Mouse (Mus musculus) MEL (cell line): ENCODE measurements around the gene Lgals8. TPM values are rescaled to one million over a fixed set of nuclear protein-coding genes. Genes with fewer than 3 reads are reported as not detected.

Experiments
- DNase-seq: peaks from one replicate; pipeline ENCODE4 v3.0.0; 2011; ENCODE audit warnings: low read depth, low spot score
- H3K27ac ChIP-seq: 2 replicates; pipeline ENCODE4 v1.5.1; 2012; ENCODE audit warnings: low read depth, mild to moderate bottlenecking, control low read depth, low read length, moderate library complexity; ENCODE audit not compliant: control insufficient read depth
- H3K27me3 ChIP-seq, 2 experiments: fragments of 150-350 bp in 1 of 2; sonication (generic) in 1 of 2; 2 replicates each; pipeline ENCODE4 v1.6.1; 2012; ENCODE audit warnings: low read length in 2 of 2, mild to moderate bottlenecking in 2 of 2, improper control_type of control experiment in 1 of 2, moderate library complexity in 1 of 2; ENCODE audit not compliant: insufficient read depth in 2 of 2, control insufficient read depth in 1 of 2
- H3K36me3 ChIP-seq, 2 experiments: 2 replicates each; pipeline ENCODE4 v1.6.1; 2012 to 2014; ENCODE audit warnings: low read length in 2 of 2, improper control_type of control experiment in 1 of 2, inconsistent platforms in 1 of 2, mild to moderate bottlenecking in 1 of 2; ENCODE audit not compliant: insufficient read depth in 2 of 2, control insufficient read depth in 1 of 2
- H3K4me1 ChIP-seq, 2 experiments: fragments of 150-350 bp in 1 of 2; sonication (generic) in 1 of 2; 2 replicates each; pipeline ENCODE4 v1.6.1; 2012; ENCODE audit warnings: low read length in 2 of 2, improper control_type of control experiment in 1 of 2, mild to moderate bottlenecking in 1 of 2; ENCODE audit not compliant: insufficient read depth in 2 of 2, control insufficient read depth in 1 of 2
- H3K4me3 ChIP-seq, 2 experiments: fragments of 150-350 bp in 1 of 2; sonication (generic) in 1 of 2; 2 replicates each; pipeline ENCODE4 v1.5.1; 2012; ENCODE audit warnings: low read depth in 2 of 2, low read length in 2 of 2, mild to moderate bottlenecking in 2 of 2, moderate library complexity in 2 of 2, control low read depth in 1 of 2, improper control_type of control experiment in 1 of 2; ENCODE audit not compliant: control insufficient read depth in 1 of 2, insufficient read depth in 1 of 2
- H3K79me2 ChIP-seq: 2 replicates; pipeline ENCODE4 v1.6.1; 2012; ENCODE audit warnings: mild to moderate bottlenecking, low read length, moderate library complexity; ENCODE audit not compliant: control insufficient read depth, poor library complexity, insufficient read depth
- H3K9ac ChIP-seq: 2 replicates; pipeline ENCODE4 v1.6.1; 2012; ENCODE audit warnings: low read depth, mild to moderate bottlenecking, control low read depth, low read length, moderate library complexity; ENCODE audit not compliant: control insufficient read depth, poor library complexity, severe bottlenecking
- H3K9me3 ChIP-seq: fragments of 150-350 bp; sonication (generic); replicated peaks from 2 replicates; pipeline ENCODE4 v1.6.1; 2012; ENCODE audit warnings: mild to moderate bottlenecking, low read length, improper control_type of control experiment, moderate library complexity; ENCODE audit not compliant: insufficient read depth
- CHD1 ChIP-seq: IDR thresholded peaks from 2 replicates; pipeline ENCODE4 v1.6.1; 2012; ENCODE audit warnings: low read depth, mild to moderate bottlenecking, inconsistent platforms, low read length, improper control_type of control experiment
- E2F4 ChIP-seq: IDR thresholded peaks from 2 replicates; pipeline ENCODE4 v1.6.1; 2011; ENCODE audit warnings: low read depth, low read length, improper control_type of control experiment, borderline replicate concordance
- EP300 ChIP-seq, 2 experiments: IDR thresholded peaks; 2 replicates each; pipeline ENCODE4 v1.6.1; 2011; ENCODE audit warnings: improper control_type of control experiment in 2 of 2, low read length in 2 of 2, low read depth in 1 of 2, mild to moderate bottlenecking in 1 of 2
- GATA1 ChIP-seq: IDR thresholded peaks from 2 replicates; pipeline ENCODE4 v1.6.1; 2011; ENCODE audit warnings: low read depth, low read length, improper control_type of control experiment
- HCFC1 ChIP-seq: IDR thresholded peaks from 2 replicates; pipeline ENCODE4 v1.6.1; 2012; ENCODE audit warnings: low read depth, mild to moderate bottlenecking, inconsistent platforms, low read length, improper control_type of control experiment, moderate library complexity
- KAT2A ChIP-seq: conservative IDR thresholded peaks from 2 replicates; pipeline ENCODE4 v1.6.1; 2012; ENCODE audit warnings: low read depth, low read length, improper control_type of control experiment, inconsistent platforms
- MAX ChIP-seq: IDR thresholded peaks from 2 replicates; pipeline ENCODE4 v1.6.1; 2011; ENCODE audit warnings: low read length, improper control_type of control experiment
- MXI1 ChIP-seq: IDR thresholded peaks from 2 replicates; pipeline ENCODE4 v1.6.1; 2011; ENCODE audit warnings: mild to moderate bottlenecking, low read depth, low read length, improper control_type of control experiment
- MYB ChIP-seq: IDR thresholded peaks from 2 replicates; pipeline ENCODE4 v1.6.1; 2011; ENCODE audit warnings: mild to moderate bottlenecking, low read depth, low read length, improper control_type of control experiment
- POLR2A ChIP-seq, 2 experiments: IDR thresholded peaks; 2 replicates each; pipeline ENCODE4 v1.6.1; 2011 to 2012; ENCODE audit warnings: low read length in 2 of 2, mild to moderate bottlenecking in 2 of 2, control low read depth in 1 of 2, improper control_type of control experiment in 1 of 2, low read depth in 1 of 2, moderate library complexity in 1 of 2; ENCODE audit not compliant: control insufficient read depth in 1 of 2, insufficient read depth in 1 of 2, poor library complexity in 1 of 2
- POLR2AphosphoS2 ChIP-seq: IDR thresholded peaks from 2 replicates; pipeline ENCODE4 v1.6.1; 2011; ENCODE audit warnings: low read length, improper control_type of control experiment
- POLR2AphosphoS5 ChIP-seq: IDR thresholded peaks from 2 replicates; pipeline ENCODE4 v1.6.1; 2012; ENCODE audit warnings: low read depth, borderline replicate concordance, mild to moderate bottlenecking, inconsistent platforms, low read length, moderate library complexity, mixed read lengths
- TAL1 ChIP-seq: IDR thresholded peaks from 2 replicates; pipeline ENCODE4 v1.6.1; 2012; ENCODE audit warnings: mild to moderate bottlenecking, inconsistent platforms, low read length, moderate library complexity, mixed read lengths
- TCF12 ChIP-seq: IDR thresholded peaks from 2 replicates; pipeline ENCODE4 v1.6.1; 2014; ENCODE audit warnings: low read depth, mild to moderate bottlenecking, inconsistent platforms, low read length, improper control_type of control experiment, moderate library complexity
- ZC3H11A ChIP-seq: IDR thresholded peaks from 2 replicates; pipeline ENCODE4 v1.6.1; 2012; ENCODE audit warnings: low read depth, mild to moderate bottlenecking, inconsistent platforms, low read length, improper control_type of control experiment
- ZKSCAN1 ChIP-seq: IDR thresholded peaks from 2 replicates; pipeline ENCODE4 v1.6.1; 2012; ENCODE audit warnings: low read depth, mild to moderate bottlenecking, inconsistent platforms, low read length, improper control_type of control experiment, moderate library complexity
- polyA plus RNA-seq, 2 experiments: library from polyadenylated mRNA; stranded (reverse) in 1 of 2; unstranded in 1 of 2; fragments of >175 nt in 1 of 2; fragments of >200 nt in 1 of 2; gene quantifications; 2 replicates each; pipeline versions ENCODE4 v1.2.1 to v1.2.4; 2012; ENCODE audit warnings: low replicate concordance in 2 of 2, low read depth in 1 of 2; ENCODE audit not compliant: insufficient read length in 2 of 2, insufficient read depth in 1 of 2, missing spikeins in 1 of 2
- total RNA-seq: library from RNA; depleted of rRNA; stranded (reverse); fragments of 300-350 nt; gene quantifications from 2 replicates; pipeline ENCODE4 v1.2.3, GENCODE M21; 2012

Lgals8 gene
- total and polyA plus RNA-seq, 3 experiments: 12.9 to 23.7 TPM; not detected in 1

- no peaks in the 10 kb centered on the region for H3K79me2 ChIP-seq
- DNase-seq: peak; percentile 66
Measured at GRCm38 (mm10) chr13:12502665-12503237, 38.0 kb upstream of the Lgals8 start.

GRCm38 (mm10) chr13:12499107-12499506, 34.4 kb upstream of the Lgals8 start:
- Histone ChIP-seq H3K9ac (no peak overlapping the region), H3K9me3 (no peaks in the 10 kb centered on the region), H3K36me3 (no peaks in the 10 kb centered on the region), H3K27ac (no peak overlapping the region), H3K27me3 (peaks cover 0 to 1% of the 10 kb centered on the region in 2 experiments; a peak in 2 of 4 replicates), H3K4me1 (no peaks in the 10 kb centered on the region), H3K4me3 (no peak overlapping the region), H3K79me2 (no peaks in the 10 kb centered on the region)
- DNase-seq: no peak
- no peak for TF ChIP-seq CHD1

More at GRCm38 (mm10) chr13:12502665-12503237, 38.0 kb upstream of the Lgals8 start:
- no peaks in the 10 kb centered on the region for H3K27me3 ChIP-seq
- no peak overlapping the region for H3K27ac ChIP-seq
- H3K4me1 ChIP-seq: peaks cover 3 to 5% of the 10 kb centered on the region in 2 experiments
- no peaks in the 10 kb centered on the region for H3K9me3 ChIP-seq
- H3K36me3 ChIP-seq: peaks cover 0 to 5% of the 10 kb centered on the region in 2 experiments; a peak in 1 of 4 replicates
- no peak overlapping the region for H3K4me3 ChIP-seq
- no peak overlapping the region for H3K9ac ChIP-seq
- TF ChIP-seq POLR2A (IDR thresholded peaks at IDR 0.05; ENCODE audit: control insufficient read depth in 1 of 2, insufficient read depth in 1 of 2, low read depth in 1 of 2, low read length in 2 of 2, poor library complexity in 1 of 2): no peak
- TF ChIP-seq POLR2AphosphoS5: no peak
- TF ChIP-seq KAT2A: no peak
- TF ChIP-seq TCF12: peak; percentile 49; the same call in 1 of the 2 replicates
- TF ChIP-seq ZC3H11A: no peak
- TF ChIP-seq GATA1: peak; percentile 45
- no peak for TF ChIP-seq E2F4
- peak; percentile 28; the same call in 1 of the 2 replicates for TF ChIP-seq MXI1
- peak; percentile 40; the same call in 1 of the 2 replicates for TF ChIP-seq MAX
- peak; percentile 66 for TF ChIP-seq TAL1
- no peak for TF ChIP-seq MYB
- TF ChIP-seq EP300 (IDR thresholded peaks at IDR 0.05; ENCODE audit: low read depth in 1 of 2, low read length in 2 of 2): peak; percentile 32 to 59; a peak in 2 of 4 replicates

GRCm38 (mm10) chr13:12497809-12498208, 33.1 kb upstream of the Lgals8 start:
- Histone ChIP-seq H3K27me3 (peaks cover 0 to 1% of the 10 kb centered on the region in 2 experiments; a peak in 2 of 4 replicates), H3K27ac (no peak overlapping the region), H3K9me3 (no peaks in the 10 kb centered on the region), H3K9ac (no peak overlapping the region), H3K4me1 (no peaks in the 10 kb centered on the region), H3K79me2 (no peaks in the 10 kb centered on the region), H3K4me3 (no peak overlapping the region), H3K36me3 (no peaks in the 10 kb centered on the region)
- DNase-seq: no peak
- no peak for TF ChIP-seq TCF12
- no peak for TF ChIP-seq POLR2AphosphoS2
- no peak for TF ChIP-seq ZKSCAN1
- TF ChIP-seq HCFC1: no peak
- TF ChIP-seq E2F4: no peak
- TF ChIP-seq CHD1: no peak
